Mouse (Mus musculus) adrenal gland, postnatal 10 days (tissue): ENCODE data around the gene N4bp1. TPM values are rescaled to one million over a fixed set of nuclear protein-coding genes. Genes with fewer than 3 reads are reported as not detected.

Source experiments
- DNase-seq: peaks from one replicate; pipeline ENCODE4 v3.0.0; 2021; ENCODE audit warnings: mixed read lengths
- total RNA-seq, 2 experiments: library from RNA; stranded (reverse); gene quantifications; 2 replicates each; pipeline ENCODE4 v1.2.3; 2021

N4bp1 gene
- total RNA-seq, 2 experiments from 2014 or later: 24.2 to 30.1 TPM

DNA sequence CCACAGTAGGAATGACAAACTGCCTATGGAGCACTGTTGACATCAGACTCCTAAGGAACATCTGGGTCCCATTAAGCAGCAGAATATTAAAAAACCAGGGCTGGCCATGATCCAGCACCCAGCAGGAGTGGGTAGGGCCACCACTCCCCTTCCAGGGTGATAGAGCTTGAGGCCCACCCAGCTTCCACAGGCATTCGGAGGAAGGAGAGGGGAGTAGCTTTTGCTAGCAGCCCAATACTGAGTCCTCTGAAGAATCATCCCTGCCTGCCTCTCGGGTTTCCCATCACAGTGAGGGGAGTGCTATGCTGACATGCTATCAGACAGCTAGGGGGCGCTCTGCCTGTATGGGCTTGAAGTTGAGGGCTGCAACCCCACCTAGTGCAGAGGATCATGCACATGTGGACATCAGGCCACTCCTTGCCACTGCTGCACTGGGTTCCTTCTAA lies 64.3 kb downstream of the N4bp1 start:
- DNase-seq: peak; percentile 68

DNA sequence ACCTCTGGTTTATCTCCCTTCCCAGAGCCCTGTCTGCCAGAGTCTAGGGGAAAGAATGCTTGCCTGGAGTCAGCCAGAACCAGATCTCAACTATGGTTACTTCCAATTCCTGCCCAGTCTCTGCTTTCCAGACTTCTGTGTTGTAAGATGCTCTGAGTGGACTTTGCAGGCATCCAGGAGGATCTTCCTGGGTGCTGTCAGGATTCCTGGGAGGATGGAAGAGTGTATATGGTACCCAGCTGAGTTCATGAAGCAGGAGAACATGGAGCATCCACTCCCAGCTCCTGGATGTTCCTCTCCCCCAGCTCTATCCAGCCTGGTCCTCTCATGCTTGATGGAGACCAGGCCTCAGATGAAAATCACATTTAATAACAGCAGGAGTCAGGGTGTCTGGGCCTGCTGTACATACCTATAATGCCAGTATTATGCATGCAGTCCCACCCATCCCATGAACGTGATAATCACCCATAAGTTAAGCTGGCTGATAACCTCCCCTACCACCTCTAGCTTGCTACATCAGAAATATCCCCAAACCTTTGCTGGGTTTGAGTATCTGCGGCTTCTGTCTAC lies 64.8 kb downstream of the N4bp1 start:
- DNase-seq: no peak

DNA sequence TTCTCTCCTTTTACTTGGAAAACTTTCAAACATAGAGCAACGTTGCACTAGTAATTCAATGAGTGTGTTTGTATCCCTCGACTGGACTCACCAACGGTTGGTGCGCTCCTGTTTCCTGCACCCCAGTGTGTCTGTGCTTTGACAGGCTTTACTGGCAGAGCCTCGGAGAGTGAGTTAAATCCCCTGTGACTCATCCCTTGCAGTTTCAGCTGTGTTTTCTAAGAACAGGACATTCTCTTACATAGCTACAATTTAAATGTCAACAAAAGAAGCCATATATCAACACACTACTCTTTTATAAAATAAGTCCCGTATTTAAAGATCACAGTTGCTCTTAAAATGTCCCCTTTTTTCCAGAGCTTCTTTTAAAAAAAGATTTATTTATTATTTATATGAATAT lies 65.6 kb downstream of the N4bp1 start:
- peak; percentile 36 for DNase-seq

DNA sequence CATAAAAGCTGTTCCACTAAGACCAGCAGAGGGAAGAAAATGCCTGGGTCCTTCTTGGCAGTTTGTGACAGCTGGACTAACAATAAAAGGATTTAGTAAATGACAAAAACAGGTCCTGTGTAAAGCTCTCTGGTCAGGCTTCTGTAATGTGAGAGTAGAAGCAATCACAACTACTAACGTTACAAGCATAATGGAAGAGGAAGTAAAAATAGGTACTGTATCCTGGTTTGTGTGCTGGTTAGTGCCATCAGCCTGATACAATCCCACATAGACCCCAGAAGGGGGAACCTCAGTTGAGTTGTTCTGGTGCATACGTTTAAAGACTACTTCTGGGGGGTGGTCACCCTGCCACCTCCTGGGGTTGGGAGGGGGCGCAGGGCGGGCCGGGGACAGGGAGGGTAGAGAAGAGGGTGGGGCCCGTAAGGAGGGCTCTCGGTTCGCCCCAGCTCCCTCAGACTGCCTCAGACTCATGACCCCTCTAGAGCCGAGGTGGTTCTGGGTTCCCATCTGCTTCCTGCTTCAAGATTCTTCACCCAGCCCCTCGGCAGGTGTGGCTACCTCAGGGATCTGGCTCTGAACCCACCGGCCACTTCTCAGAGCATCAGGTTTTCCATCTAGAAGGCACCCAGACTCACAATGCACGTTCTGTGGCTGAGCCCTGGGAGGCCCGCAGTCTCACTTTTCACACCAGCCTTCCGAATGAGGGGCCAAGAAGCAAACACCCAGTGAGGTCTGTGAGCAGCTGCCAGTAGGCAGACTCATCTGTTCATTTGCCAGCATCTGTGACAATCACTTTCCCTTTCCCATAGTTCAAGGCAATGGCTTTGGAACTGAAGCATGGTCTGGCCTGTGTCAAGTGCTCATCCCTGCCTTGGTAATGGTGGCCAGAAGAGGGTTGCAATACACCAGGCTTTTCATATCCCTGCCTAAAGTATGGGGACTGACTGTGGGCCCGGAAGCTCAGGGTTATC lies 75.8 kb downstream of the N4bp1 start:
- peak; percentile 25 for DNase-seq

DNA sequence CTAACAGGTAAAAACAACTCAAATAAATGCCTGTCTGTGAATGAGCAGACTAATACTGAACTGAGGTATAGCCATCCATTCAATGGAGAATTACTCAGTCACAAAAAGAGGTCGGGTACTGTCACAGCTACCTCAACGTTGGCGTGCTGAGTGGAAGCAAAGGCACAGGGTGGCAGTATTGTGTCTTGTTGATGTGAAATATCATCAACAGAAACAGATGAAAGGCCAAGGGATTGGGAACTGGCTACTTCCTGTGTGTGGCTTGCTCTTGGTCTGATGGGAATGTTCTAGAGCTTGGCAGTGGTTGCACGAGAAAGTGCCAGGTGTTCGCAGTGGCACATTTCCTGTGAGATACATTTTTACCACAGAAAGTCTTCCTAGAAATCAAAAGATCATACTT lies 76.8 kb downstream of the N4bp1 start:
- peak; percentile 38 for DNase-seq

DNA sequence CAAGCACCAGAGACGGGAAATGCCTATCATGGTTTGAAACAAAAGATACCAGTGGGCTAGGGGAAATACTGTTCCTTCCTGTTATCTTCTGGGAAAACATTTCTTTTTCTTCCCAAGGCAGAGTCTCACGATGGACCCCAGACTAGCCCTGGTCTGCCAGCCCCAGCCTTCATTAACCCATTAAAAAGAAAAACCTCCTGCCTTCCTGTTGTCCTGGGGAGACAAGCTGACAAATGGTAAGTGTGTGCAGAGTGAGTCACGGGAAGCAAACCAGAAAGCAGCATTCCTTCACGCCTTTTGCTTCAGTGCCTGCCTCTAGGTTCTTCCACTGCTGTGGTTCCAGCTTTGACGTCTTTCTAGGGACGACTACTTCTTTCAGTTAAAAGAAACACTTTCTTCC lies 83.1 kb downstream of the N4bp1 start:
- no peak for DNase-seq

DNA sequence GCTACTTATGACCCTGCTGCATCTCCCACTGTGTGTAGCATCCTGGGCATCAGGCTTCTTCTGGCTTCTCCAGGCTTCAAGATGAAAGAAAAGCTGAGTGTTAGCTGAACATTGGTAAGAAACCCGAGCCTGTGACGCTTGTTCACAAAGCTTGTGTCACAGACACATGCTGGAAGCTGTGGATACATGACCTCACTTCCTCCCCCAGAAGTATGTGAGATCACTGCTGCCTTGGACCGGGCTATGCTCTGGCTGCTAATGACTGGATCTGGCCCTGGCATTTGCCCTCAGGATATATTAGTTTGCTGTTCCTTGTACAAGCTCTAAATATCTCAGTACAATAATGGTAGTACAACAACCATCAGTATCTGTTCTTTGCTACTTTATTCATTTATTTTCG lies 84.1 kb downstream of the N4bp1 start:
- DNase-seq: peak; percentile 32

DNA sequence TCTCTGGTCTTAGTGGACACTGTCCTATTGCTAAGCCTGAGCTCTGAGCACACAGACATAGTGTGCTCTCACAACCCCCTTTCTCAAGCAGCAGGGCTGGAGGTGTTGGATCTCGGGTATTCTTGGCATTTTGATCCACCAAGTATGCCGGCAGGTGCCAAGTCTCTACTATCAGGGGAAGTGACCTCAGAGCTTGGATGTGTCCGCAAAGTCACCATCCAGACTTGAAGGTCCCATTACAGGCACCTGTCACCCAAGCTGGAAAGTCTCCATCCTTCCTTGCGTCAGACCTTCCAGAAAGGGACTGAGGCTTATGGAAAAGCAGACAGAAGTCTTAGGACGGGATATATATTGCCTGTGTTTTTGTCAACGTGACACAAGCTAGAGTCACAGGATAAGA lies 86.9 kb downstream of the N4bp1 start:
- no peak for DNase-seq

DNA sequence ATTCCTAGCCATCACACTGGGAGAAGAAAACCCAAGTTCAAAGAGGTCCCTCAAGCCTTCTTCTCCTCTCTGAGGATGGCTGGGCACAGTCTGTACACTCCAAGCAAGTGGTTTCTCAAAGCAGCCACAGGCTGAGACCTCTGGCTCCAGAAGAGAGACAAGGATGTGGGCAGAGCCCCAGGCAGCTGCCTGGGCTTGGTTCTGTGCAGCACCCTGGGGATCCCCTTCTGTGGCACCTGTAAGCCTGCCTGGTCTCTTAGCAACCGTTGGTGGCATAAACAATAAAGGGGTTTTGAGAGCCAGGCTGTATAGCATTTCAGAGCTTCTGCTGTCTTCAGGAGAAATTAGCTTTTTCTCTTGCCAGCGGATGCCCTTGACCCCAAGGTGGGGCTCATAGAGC lies 87.4 kb downstream of the N4bp1 start:
- DNase-seq: no peak

DNA sequence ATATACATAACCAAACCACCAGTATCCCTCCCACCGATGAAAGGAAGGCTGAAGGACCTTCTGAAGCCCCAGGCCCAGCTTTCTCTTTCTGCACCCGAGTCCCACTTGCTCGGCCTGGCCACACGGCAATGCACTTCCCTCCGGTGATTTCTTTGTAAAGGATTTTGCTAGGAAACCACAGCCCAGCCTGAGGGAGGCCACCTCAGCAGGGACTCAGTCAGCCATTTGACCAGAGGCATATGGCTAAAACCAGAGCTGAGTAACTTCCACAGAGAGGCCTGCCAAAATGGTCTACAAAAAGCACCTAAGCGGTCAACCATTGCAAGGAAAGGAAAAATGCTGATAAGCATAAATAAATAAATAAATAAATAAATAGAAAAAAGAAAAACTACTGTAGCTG lies 90.3 kb downstream of the N4bp1 start:
- DNase-seq: no peak

DNA sequence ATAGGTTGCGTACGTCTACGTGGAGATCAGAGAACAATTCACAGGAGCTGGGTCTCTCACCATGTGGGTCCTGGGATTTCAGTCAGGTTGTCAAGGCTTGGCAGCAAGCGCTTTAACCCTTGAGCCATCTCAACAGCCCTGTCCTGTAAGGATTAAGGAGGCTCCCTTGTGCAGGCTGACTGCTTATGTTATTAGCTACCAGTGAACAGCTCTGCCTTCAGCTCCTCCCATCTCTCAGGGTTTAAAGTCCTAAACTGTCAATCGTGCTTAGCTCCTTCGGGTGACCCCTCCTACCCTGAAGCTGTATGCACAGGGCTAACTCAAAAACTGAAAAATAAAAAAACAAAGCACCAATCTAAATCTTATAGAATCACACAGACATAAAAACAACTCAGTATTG lies 93.5 kb downstream of the N4bp1 start:
- no peak for DNase-seq

DNA sequence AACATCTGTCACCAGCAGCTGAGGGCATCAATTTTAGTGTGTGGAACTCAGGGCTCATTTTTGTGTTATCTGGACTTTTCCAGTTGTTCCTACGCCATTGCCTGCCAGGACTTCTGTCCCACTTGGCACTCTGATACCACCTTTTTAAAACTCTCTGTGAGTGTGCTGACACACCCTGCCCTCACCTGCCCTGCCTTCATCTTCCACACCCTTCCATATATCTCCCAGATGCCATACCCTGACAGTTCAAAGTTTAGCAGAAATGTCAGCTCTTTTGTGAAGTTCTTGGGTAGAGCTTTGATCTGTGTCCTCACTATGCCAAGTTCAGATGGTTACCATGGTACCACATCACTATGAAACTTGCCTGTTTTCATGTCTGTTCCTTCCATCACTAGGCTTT lies 95.5 kb downstream of the N4bp1 start:
- DNase-seq: no peak

DNA sequence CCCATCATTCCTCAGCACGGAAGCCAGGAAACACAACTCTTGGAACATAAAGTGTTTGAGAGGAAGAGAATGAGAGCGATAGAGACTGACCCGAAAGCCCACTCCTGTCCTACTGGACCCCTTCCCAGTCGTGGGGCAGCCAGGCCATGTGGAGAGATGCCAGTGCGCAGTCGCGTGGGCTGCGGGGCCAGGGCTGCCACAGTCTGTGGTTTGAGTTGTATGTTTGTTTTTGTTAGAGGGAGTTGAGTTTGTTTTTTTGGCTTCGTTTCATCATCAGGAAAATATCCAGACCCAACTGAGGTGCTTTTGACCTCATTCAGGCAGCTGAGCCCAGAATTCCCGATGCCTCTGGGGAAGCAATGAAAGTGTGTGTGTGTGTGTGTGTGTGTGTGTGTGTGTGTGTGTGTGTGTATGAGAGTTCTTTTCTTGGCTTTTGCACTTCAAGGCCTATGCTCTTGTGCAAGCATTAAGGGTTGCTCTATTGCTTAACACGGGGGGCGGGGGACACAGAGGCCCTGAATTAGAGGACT lies 97.1 kb downstream of the N4bp1 start:
- DNase-seq: peak; percentile 67

DNA sequence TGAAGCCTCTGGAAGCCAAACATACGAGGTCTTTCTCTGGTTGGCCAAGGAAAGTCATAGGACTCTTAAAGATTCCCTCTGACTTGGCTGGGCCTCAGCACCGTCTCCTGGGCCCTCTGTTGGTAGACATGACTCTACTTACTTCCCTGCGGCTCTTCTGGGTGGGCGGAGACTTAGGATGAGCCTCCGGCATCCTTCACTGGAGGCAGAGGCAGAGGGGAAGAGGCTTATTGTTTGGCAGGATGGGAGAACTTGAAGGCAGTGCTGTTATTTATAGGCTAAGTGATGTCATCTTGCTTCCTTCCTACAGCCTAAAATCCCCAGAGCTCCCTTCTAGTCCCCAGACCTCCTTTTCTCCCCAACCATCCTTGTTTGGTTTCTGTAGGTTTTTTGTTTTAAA lies 98.6 kb downstream of the N4bp1 start:
- DNase-seq: no peak

DNA sequence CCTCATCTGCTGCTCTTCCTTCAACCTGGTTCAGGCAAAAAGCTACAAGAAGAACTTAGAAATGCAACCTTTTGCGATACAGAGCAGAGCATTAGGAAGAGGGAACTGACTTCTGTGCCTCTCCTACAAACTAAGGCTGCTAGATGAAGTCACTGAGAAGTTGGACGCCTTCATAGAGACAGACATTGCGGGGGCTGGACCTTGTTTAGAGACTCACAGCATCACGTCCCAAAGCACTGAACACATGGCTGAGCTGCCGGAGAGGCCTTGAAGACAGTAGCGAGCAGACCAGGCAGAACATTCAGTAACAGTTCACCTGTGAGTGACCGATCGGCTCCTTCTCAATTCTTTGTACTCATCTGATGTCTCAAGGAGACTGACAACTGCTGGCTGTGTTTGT lies 104.0 kb downstream of the N4bp1 start:
- DNase-seq: no peak

DNA sequence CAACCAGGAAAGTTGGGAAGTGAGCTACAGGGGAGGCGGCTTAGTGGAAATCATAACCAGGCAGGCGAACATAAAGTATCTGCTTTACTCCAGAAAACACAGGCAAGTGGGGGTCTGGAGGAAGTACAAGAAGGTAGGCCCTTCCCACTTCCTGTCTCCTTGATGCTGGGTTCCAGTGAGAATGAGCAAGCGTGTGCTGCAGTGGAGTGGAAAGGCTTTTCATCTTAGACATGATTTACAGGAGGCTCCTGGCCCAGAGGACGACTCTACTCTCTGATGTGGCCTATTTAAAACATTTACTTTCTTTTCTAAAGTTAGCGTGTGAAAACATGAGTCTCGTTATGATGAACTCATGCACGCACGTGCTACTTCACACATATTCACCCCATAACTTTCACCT lies 105.9 kb downstream of the N4bp1 start:
- no peak for DNase-seq

DNA sequence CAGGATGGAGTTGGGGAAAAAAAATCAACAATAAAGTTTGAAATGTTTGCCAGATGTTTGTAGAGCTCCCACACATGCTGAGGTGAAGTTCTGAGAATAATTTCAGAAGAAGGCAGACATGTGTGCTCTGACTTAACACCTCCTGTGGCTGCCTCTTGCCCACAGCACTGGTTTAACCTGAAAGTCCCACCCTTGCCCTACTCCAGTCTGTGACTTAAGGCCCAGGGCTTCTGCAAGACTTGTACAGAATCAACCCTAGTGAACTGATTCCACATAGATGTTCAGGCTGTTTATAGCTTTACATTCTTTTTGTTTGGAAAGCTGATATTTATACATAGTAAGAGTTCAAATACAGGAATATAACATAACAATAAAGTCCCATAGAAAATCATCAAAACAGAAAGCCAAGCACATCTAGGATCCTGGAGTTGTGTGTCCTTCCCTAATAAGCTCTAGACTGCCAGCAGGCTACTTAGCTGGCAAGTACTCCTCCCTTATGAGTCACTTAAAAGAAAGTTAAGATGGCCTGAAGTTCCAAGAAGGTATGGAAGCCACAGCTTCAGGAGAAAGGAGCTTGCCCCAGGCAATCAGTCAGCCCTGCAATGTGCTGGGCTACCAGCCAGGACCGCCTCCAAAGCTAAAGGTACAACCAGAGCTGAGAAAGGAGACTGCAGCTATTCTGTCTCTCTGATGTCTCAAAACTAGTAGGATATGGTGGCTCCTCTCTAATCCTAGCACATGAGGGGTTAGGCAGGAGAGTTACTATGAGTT lies 114.9 kb downstream of the N4bp1 start:
- peak; percentile 52 for DNase-seq

DNA sequence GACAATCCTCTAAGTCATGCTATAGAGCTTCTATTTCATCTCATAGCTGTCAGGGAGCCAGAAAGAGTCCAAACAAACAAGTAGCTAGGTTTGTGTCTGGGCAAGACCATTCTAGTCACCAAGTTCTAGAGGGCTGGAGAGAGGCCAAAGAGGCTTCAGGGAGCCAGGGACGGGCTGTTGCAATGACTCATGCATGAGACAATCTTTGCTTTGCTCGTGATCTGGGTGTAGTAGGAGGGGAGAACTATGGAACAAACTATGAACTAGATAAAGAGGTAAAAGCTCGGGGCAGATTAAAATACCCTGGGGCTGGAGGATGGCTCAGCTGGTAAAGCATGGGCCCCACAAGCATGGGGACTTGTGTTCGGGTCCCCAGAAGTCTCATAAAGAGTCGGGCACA lies 116.6 kb downstream of the N4bp1 start:
- DNase-seq: peak; percentile 84

DNA sequence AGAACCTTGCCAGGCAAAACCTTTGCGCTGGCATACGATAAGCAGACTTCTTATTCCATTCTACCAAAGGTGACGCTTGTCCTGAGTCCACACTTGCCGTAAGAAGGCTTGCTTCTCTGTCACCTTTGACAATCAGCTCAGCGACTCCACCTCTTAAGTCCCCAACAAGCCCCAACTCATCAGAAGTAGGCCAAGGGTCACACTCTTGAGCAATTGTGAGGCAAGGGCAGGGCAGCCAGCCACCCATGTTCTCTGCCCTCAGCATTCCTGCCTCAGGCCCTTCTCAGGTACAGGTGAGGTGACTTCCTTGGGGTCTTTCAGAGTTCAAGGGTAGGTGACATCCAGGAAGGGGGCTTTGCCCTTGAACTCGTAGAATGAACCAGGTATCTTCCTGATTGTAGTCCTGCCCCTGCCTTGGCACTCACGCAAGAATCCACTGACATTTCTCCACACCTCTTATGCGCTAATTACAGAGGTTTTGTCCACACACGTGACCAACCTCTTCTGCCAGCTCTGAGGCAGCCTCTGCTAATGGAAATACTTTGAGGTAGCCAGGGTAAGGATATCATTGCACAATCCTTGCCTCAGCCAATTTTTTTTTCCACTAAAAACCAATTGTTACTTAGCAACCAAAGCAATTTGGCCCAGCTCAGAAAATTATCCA lies 118.4 kb downstream of the N4bp1 start:
- DNase-seq: peak; percentile 71

DNA sequence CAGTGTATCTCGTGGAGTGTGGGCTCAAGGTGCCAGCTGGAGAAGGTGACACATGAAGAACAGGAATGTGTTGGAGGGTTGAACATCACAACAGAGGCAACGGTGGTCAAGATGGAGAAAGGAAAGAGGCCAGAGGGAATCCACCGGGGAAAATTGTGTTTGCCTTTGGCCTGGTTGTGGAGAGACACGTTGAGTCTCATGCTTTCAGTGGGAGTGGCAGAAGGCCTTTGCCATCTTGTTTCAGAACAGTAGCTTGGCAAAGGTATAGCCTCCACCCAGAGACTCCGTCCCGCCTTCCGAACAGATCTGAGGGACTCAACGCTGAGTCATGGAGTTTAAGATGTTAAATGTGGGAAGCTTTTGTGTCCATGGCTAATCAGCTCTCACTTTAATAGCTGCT lies 119.4 kb downstream of the N4bp1 start:
- peak; percentile 38 for DNase-seq

DNA sequence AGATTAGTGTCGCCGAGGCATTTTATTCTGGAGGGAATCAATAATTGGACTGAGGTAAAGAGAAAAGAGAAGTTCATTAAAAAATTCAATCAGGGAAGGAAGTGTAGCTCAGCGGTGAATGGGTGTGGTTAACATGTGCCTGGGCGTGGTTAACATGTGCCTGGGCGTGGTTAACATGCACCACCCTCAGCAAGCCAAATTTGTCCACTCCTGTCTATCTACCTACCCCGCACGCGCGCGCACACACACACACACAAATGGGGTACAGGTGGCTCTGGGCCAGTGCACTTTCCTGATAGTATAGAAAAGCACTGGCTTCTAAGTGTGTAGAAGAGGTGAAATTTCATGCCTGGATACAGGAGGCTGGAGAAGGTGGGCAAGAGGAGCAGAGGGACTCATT lies 119.9 kb downstream of the N4bp1 start:
- DNase-seq: no peak

DNA sequence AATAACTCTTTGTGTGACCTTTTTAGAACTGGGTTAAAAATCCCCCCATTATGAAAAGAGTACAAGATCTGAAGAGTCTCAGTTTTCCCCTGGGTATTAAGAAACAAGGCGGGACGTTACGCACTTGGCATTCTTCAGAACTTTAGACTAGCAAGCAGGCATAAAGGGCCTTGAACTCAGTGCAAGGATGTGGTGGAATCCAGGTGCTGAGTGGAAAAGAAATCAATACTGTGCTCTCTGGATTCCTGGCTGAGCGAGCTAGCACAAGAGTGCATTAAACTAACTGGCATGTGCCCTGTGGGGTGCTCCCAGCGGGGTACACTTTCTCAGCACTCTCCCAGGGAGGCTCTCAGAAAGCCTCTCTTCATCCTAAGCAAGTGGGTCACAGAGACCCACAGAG lies 122.3 kb downstream of the N4bp1 start:
- no peak for DNase-seq
